Mouse (Mus musculus): Measurements from ENCODE around the gene Nlgn2. TPM values are rescaled to one million over a fixed set of nuclear protein-coding genes. Genes with fewer than 3 reads are reported as not detected.

Nlgn2 gene
- polyA plus RNA-seq, 1 experiment = 2.4 TPM

- no peak for TF ChIP-seq POLR2A (IDR thresholded peaks at IDR 0.05; ENCODE audit: control insufficient read depth, low read depth, low read length)
- peak; percentile 94 for TF ChIP-seq CTCF (IDR thresholded peaks at IDR 0.05; ENCODE audit: control insufficient read depth, insufficient read depth, insufficient replicate concordance, low read depth, low read length)
- H3K4me1 ChIP-seq (ENCODE audit: control insufficient read depth, insufficient read depth, low read length) = peaks cover 32% of the 10 kb centered on the region
These were observed 39.3 kb upstream of the Nlgn2 start for GRCm38 (mm10) chr11:69876867-69877266.

GRCm38 (mm10) chr11:69876186-69876585 lies 38.6 kb upstream of the Nlgn2 start:
- Histone ChIP-seq H3K4me3 (ENCODE audit: control insufficient read depth, low read depth, low read length) (peak overlapping the region; percentile 81), H3K4me1 (ENCODE audit: control insufficient read depth, insufficient read depth, low read length) (peaks cover 26% of the 10 kb centered on the region), H3K27ac (ENCODE audit: control insufficient read depth, insufficient read depth, low read depth, low read length) (no peak overlapping the region), H3K36me3 (ENCODE audit: control insufficient read depth, insufficient read depth, low read length) (no peaks in the 10 kb centered on the region), H3K27me3 (ENCODE audit: control insufficient read depth, insufficient read depth, low read length) (no peaks in the 10 kb centered on the region)
- TF ChIP-seq CTCF (IDR thresholded peaks at IDR 0.05; ENCODE audit: control insufficient read depth, insufficient read depth, insufficient replicate concordance, low read depth, low read length) (no peak), POLR2A (IDR thresholded peaks at IDR 0.05; ENCODE audit: control insufficient read depth, low read depth, low read length) (no peak)

More at GRCm38 (mm10) chr11:69876867-69877266, 39.3 kb upstream of the Nlgn2 start:
- Histone ChIP-seq H3K27ac (ENCODE audit: control insufficient read depth, insufficient read depth, low read depth, low read length) (no peak overlapping the region), H3K4me3 (ENCODE audit: control insufficient read depth, low read depth, low read length) (peak overlapping the region; percentile 81), H3K27me3 (ENCODE audit: control insufficient read depth, insufficient read depth, low read length) (no peaks in the 10 kb centered on the region), H3K36me3 (ENCODE audit: control insufficient read depth, insufficient read depth, low read length) (no peaks in the 10 kb centered on the region)

GRCm38 (mm10) chr11:69872451-69872850 lies 34.9 kb upstream of the Nlgn2 start:
- H3K4me3 ChIP-seq (ENCODE audit: control insufficient read depth, low read depth, low read length) = no peak overlapping the region
- peaks cover 10% of the 10 kb centered on the region for H3K4me1 ChIP-seq (ENCODE audit: control insufficient read depth, insufficient read depth, low read length)
- H3K27me3 ChIP-seq (ENCODE audit: control insufficient read depth, insufficient read depth, low read length) = no peaks in the 10 kb centered on the region
- TF ChIP-seq CTCF (IDR thresholded peaks at IDR 0.05; ENCODE audit: control insufficient read depth, insufficient read depth, insufficient replicate concordance, low read depth, low read length) (no peak), POLR2A (IDR thresholded peaks at IDR 0.05; ENCODE audit: control insufficient read depth, low read depth, low read length) (no peak)
- H3K27ac ChIP-seq (ENCODE audit: control insufficient read depth, insufficient read depth, low read depth, low read length) = no peak overlapping the region
- H3K36me3 ChIP-seq (ENCODE audit: control insufficient read depth, insufficient read depth, low read length) = no peaks in the 10 kb centered on the region

GRCm38 (mm10) chr11:69871822-69872221 lies 34.2 kb upstream of the Nlgn2 start:
- H3K36me3 ChIP-seq (ENCODE audit: control insufficient read depth, insufficient read depth, low read length) = no peaks in the 10 kb centered on the region

GRCm38 (mm10) chr11:69870289-69871069 lies 32.9 kb upstream of the Nlgn2 start:
- no peaks in the 10 kb centered on the region for H3K27me3 ChIP-seq (ENCODE audit: control insufficient read depth, insufficient read depth, low read length)
- no peaks in the 10 kb centered on the region for H3K36me3 ChIP-seq (ENCODE audit: control insufficient read depth, insufficient read depth, low read length)
- no peaks in the 10 kb centered on the region for H3K4me1 ChIP-seq (ENCODE audit: control insufficient read depth, insufficient read depth, low read length)
- no peak for TF ChIP-seq CTCF (IDR thresholded peaks at IDR 0.05; ENCODE audit: control insufficient read depth, insufficient read depth, insufficient replicate concordance, low read depth, low read length)
- no peak for TF ChIP-seq POLR2A (IDR thresholded peaks at IDR 0.05; ENCODE audit: control insufficient read depth, low read depth, low read length)
- no peak overlapping the region for H3K27ac ChIP-seq (ENCODE audit: control insufficient read depth, insufficient read depth, low read depth, low read length)
- H3K4me3 ChIP-seq (ENCODE audit: control insufficient read depth, low read depth, low read length) = no peak overlapping the region

More at GRCm38 (mm10) chr11:69871822-69872221, 34.2 kb upstream of the Nlgn2 start:
- Histone ChIP-seq H3K27me3 (ENCODE audit: control insufficient read depth, insufficient read depth, low read length) (no peaks in the 10 kb centered on the region), H3K4me3 (ENCODE audit: control insufficient read depth, low read depth, low read length) (no peak overlapping the region), H3K4me1 (ENCODE audit: control insufficient read depth, insufficient read depth, low read length) (peaks cover 7% of the 10 kb centered on the region), H3K27ac (ENCODE audit: control insufficient read depth, insufficient read depth, low read depth, low read length) (no peak overlapping the region)
- no peak for TF ChIP-seq POLR2A (IDR thresholded peaks at IDR 0.05; ENCODE audit: control insufficient read depth, low read depth, low read length)
- no peak for TF ChIP-seq CTCF (IDR thresholded peaks at IDR 0.05; ENCODE audit: control insufficient read depth, insufficient read depth, insufficient replicate concordance, low read depth, low read length)

GRCm38 (mm10) chr11:69867335-69867734 lies 29.8 kb upstream of the Nlgn2 start:
- TF ChIP-seq CTCF (IDR thresholded peaks at IDR 0.05; ENCODE audit: control insufficient read depth, insufficient read depth, insufficient replicate concordance, low read depth, low read length) (no peak), POLR2A (IDR thresholded peaks at IDR 0.05; ENCODE audit: control insufficient read depth, low read depth, low read length) (no peak)
- no peak overlapping the region for H3K27ac ChIP-seq (ENCODE audit: control insufficient read depth, insufficient read depth, low read depth, low read length)
- H3K27me3 ChIP-seq (ENCODE audit: control insufficient read depth, insufficient read depth, low read length) = no peaks in the 10 kb centered on the region
- no peaks in the 10 kb centered on the region for H3K36me3 ChIP-seq (ENCODE audit: control insufficient read depth, insufficient read depth, low read length)
- no peaks in the 10 kb centered on the region for H3K4me1 ChIP-seq (ENCODE audit: control insufficient read depth, insufficient read depth, low read length)
- no peak overlapping the region for H3K4me3 ChIP-seq (ENCODE audit: control insufficient read depth, low read depth, low read length)

GRCm38 (mm10) chr11:69865561-69865960 lies 28.0 kb upstream of the Nlgn2 start:
- Histone ChIP-seq H3K27ac (ENCODE audit: control insufficient read depth, insufficient read depth, low read depth, low read length) (no peak overlapping the region), H3K27me3 (ENCODE audit: control insufficient read depth, insufficient read depth, low read length) (no peaks in the 10 kb centered on the region), H3K36me3 (ENCODE audit: control insufficient read depth, insufficient read depth, low read length) (no peaks in the 10 kb centered on the region), H3K4me1 (ENCODE audit: control insufficient read depth, insufficient read depth, low read length) (no peaks in the 10 kb centered on the region), H3K4me3 (ENCODE audit: control insufficient read depth, low read depth, low read length) (no peak overlapping the region)
- TF ChIP-seq CTCF (IDR thresholded peaks at IDR 0.05; ENCODE audit: control insufficient read depth, insufficient read depth, insufficient replicate concordance, low read depth, low read length) (no peak), POLR2A (IDR thresholded peaks at IDR 0.05; ENCODE audit: control insufficient read depth, low read depth, low read length) (no peak)
